Comparison of ENCODE assay signal across 11 mouse cellular contexts in the genomic region with DNA sequence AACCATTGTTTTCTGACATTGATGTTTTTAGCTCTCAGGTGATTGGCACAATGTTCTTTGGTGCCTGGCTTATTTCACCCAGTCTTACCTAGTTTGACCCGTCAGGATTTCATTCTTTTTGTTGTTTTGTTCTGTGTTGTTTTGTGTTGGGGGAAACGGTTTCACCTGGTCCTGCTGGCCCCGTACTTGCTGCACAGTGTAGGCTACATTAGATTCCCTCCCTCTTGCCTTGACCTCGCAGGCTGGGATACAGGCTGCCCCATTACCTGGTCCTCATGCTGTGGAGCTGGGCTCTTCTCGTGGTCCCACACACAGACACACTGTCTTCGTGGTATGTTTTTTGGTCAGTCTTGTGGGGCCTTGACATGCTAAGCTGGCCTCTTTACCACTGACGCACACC.
"Had no signal": no experiment of that assay in that cellular context is flagged by ENCODE, and none has a peak within 500 bp of the region (broad histone marks: within the 10 kb centered on the region; RNA-seq: fewer than 3 reads in every experiment).

No protein-coding gene starts in this region.

- H3K9me3 ChIP-seq: limb, embryonic 13.5 days had no signal

- H3K4me2 ChIP-seq: limb, embryonic 13.5 days had no signal

- H3K27ac ChIP-seq: limb, embryonic 13.5 days; liver, embryonic 14.5 days had no signal

- H3K4me3 ChIP-seq: limb, embryonic 13.5 days; myocyte had no signal

- DNase-seq: kidney, adult 9 months; kidney, postnatal 10 days; left cerebral cortex, postnatal 4 days; lung, adult 18-20 months; right cerebral cortex, postnatal 4 days; spleen, adult 18-20 months; thymus, adult 18-20 months; thymus, postnatal 14 days had no signal

- H3K9ac ChIP-seq: limb, embryonic 13.5 days; liver, embryonic 14.5 days had no signal

- H3K27me3 ChIP-seq: limb, embryonic 13.5 days had no signal
